Mouse (Mus musculus): ENCODE data around the gene Slc3a2.

DNA sequence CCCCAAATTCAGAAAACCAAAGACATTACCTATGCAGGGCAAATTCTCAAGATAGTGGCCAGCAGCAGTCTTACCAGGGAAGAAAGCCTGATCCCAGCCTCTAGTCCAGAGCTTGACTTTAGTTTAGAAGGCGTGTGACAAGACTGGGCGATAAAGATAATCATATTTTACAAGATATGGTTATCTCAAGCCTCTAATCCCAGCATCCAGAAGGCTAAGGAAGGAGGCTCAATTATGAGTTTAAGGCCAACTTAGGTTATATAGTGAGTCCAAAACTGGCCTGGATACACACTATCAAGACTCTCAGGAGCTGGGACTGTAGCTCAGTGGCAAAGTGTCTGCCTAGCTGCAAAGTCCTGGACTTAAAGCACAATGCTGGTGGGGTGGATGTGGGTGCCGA lies 50.3 kb downstream of the Slc3a2 start:
- TF ChIP-seq CTCF (IDR thresholded peaks at IDR 0.05; ENCODE audit: insufficient read depth, low read depth, low read length) (no peak), POLR2A (IDR thresholded peaks at IDR 0.05; ENCODE audit: insufficient read depth, low read depth, low read length) (no peak)

Data from olfactory bulb, adult 2 months (tissue).